Mouse (Mus musculus): ENCODE results near the gene Msx2.
A peak's percentile ranks its signal among the peaks of the same experiment; 100 is the strongest.

DNA sequence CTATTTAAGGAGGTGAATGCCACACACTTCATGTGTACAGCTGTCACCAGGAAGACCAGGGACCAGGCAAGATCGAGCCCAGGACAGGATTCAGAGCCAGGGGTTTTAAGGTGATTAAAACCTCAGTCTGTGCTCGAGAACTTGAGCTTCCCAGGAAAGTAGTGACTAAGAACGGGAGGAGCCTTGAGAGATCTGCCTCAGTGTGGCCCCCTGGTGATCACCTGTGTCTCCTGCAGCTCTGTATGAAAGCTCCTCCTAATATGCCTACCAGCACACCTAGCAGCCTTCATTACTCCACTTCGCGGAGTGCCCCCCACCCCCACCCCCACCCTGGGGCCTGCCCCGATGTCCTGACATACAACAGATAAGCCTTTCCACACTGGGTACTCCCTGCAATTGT, 25.3 kb downstream of the Msx2 start:
- TF ChIP-seq CTCF (conservative IDR thresholded peaks at IDR 0.05; ENCODE audit: insufficient read depth, insufficient read length, low read depth, low read length) (peak; percentile 59), POLR2A (IDR thresholded peaks at IDR 0.05; ENCODE audit: low read depth, low read length) (no peak)

All from kidney, adult 2 months (tissue).